Mouse (Mus musculus) cortical plate, adult 2 months (tissue): ENCODE results near the gene Cfi. TPM values are rescaled to one million over a fixed set of nuclear protein-coding genes. Genes with fewer than 3 reads are reported as not detected.

Source experiments
- H3K27ac ChIP-seq: fragments of 200-500 bp; 2 replicates; pipeline ENCODE4 v1.5.1; 2012; ENCODE audit warnings: low read length, control low read depth, inconsistent platforms; ENCODE audit not compliant: insufficient read depth
- H3K4me1 ChIP-seq: fragments of 200-500 bp; 2 replicates; pipeline ENCODE4 v1.6.1; 2011; ENCODE audit warnings: low read length; ENCODE audit not compliant: control insufficient read depth, insufficient read depth
- H3K4me3 ChIP-seq: fragments of 200-500 bp; 2 replicates; pipeline ENCODE4 v1.5.1; 2011; ENCODE audit warnings: mild to moderate bottlenecking, low read length, control low read depth; ENCODE audit not compliant: insufficient read depth
- CTCF ChIP-seq: fragments of 200-500 bp; IDR thresholded peaks from 2 replicates; pipeline ENCODE4 v1.5.1; 2011; ENCODE audit warnings: mild to moderate bottlenecking, control low read depth, low read length; ENCODE audit not compliant: insufficient read depth; ENCODE audit errors: extremely low read depth
- POLR2A ChIP-seq: fragments of 200-500 bp; IDR thresholded peaks from 2 replicates; pipeline ENCODE4 v1.6.1; 2011; ENCODE audit warnings: mild to moderate bottlenecking, low read length, control low read depth; ENCODE audit not compliant: insufficient read depth; ENCODE audit errors: extremely low read depth
- polyA plus RNA-seq: library from polyadenylated mRNA; depleted of rRNA; stranded (reverse); fragments of >200 nt; gene quantifications from 2 replicates; pipeline ENCODE4 v1.2.3, GENCODE M21; 2012

The Cfi gene
- polyA plus RNA-seq, 1 experiment: not detected

DNA sequence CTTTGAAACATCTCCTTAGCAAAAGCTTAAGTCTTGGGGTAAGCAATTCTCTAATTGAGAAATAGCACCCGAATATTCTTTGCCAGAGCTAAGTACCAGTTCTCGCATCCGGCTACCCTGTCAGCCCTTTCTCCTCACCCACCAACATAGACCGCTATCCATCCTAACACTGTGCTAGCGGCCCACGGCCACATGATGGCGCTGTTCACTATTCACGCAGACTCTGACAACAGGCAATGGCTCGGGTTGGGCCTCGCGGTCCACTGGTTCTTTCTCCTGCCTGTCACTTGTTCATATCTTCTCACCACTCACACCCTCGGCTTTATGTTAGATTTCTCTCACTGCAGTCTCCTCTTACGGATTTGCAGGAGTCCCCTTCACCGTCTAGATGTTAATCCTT is 28.0 kb downstream of the Cfi start:
- no peak for TF ChIP-seq POLR2A
- TF ChIP-seq CTCF: peak; percentile 36
- no peak overlapping the region for H3K27ac ChIP-seq
- H3K4me3 ChIP-seq: no peak overlapping the region
- no peaks in the 10 kb centered on the region for H3K4me1 ChIP-seq

- peaks cover 1% of the 10 kb centered on the region; the same call in 1 of the 2 replicates for H3K4me1 ChIP-seq
- H3K27ac ChIP-seq: no peak overlapping the region
- TF ChIP-seq POLR2A (no peak), CTCF (no peak)
- no peak overlapping the region for H3K4me3 ChIP-seq
Observed at GRCm38 (mm10) chr3:129877327-129877726, 41.6 kb downstream of the Cfi start.

DNA sequence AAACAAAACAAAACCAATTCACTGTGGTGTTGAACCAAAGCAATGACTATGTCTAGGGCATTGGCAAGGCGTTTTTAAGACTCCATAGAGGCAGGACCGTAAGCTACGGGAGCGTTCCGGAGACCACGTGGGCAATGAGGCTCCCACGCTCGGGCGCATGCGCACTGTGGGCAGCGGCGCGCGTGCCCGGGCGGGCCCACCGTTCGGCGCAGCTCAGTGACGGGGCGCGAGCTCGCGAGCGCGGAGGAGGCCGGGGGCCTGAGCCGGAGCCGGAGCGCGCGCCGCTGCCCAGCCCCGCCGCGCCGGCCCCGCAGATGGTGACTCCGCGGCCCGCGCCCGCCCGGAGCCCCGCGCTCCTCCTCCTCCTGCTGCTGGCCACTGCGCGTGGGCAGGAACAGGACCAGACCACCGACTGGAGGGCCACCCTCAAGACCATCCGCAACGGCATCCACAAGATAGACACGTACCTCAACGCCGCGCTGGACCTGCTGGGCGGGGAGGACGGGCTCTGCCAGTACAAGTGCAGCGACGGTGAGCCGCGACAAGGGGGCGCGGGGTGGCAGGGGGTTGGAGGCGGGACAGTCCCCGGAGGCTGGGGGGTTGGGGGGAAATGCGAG is 42.8 kb downstream of the Cfi start, which contains the start of gene Pla2g12a:
Gene Pla2g12a, plus strand, starts transcription at position 202 of the 617 bp plus-strand sequence.
- H3K4me1 ChIP-seq: peaks cover 1% of the 10 kb centered on the region; the same call in 1 of the 2 replicates
- H3K27ac ChIP-seq: no peak within 1 kb of the TSS; the same call in 1 of the 2 replicates
- peak within 1 kb of the TSS; percentile 99 for H3K4me3 ChIP-seq
- TF ChIP-seq CTCF: no peak
- peak; percentile 71 for TF ChIP-seq POLR2A

DNA sequence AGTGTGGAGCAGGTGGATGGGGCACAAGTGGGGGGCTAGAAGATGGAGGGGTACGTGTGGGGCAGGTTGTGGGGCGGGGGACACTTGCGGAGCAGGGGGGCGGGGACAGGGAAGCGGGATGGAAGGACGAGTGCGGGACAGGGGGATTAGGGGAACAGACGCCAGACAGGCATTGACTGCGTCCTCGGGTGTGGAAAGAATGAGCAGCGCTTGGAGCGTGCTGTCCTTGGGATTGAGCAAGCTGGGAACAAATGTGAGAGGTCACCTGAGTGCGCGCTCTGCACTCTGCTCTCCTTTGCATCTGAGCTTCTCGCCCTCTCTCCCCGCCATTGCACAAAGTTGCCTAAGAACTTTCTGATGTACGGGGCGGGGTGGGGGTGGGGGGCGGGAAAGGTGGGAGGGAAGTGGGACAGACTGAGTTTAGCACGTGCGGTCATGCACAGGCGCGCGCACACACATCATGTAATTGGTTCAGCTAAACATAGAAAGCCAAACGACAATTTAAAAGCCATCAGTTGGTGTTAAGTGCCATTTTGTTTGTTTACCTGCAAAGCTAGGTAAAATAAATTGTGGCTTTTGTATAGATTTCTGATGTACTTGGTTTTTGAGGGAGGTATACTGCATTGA is 43.6 kb downstream of the Cfi start:
- H3K27ac ChIP-seq: no peak overlapping the region
- no peak for TF ChIP-seq CTCF
- TF ChIP-seq POLR2A: no peak
- peaks cover 1% of the 10 kb centered on the region; the same call in 1 of the 2 replicates for H3K4me1 ChIP-seq
- H3K4me3 ChIP-seq: peak overlapping the region; percentile 99

GRCm38 (mm10) chr3:129879913-129880312 is 44.2 kb downstream of the Cfi start:
- 0 out of 2 replicates have a peak overlapping the region, but pooled peaks have one; percentile 99 for H3K4me3 ChIP-seq
- no peak overlapping the region for H3K27ac ChIP-seq
- peaks cover 1% of the 10 kb centered on the region; the same call in 1 of the 2 replicates for H3K4me1 ChIP-seq
- TF ChIP-seq CTCF: no peak
- no peak for TF ChIP-seq POLR2A

DNA sequence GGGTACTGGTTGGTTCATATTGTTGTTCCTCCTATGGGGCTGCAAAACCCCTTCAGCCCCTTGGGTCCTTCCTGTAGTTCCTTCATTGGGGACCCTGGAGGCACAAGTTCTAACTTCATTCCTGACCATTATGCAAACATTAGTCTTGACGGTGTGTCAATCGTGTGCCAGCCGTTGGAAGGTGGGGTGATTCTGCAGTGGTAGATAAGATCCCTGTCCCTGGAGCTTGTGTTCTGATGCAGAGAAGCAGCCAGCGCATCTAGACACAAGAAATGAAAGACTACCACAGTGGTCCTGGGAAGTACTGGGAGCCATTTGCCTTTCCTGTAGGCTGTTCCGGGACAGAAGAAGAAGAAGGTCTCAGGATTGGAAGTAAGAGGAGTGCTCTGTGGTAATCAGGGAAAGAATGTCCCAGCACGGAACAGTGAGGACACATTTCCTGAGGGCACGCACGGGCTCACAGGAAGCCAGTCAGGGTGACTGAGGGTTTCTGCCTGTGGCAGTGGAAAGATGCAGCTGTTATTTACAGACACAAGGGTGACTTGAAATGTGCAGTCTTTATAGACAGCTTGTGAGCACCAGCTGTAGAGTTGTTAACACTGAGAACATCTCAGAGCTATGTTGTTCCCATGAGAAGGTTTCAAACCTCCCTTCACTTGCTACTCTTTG is 45.4 kb downstream of the Cfi start:
- TF ChIP-seq POLR2A: no peak
- TF ChIP-seq CTCF: no peak
- Histone ChIP-seq H3K27ac (no peak overlapping the region), H3K4me3 (no peak overlapping the region), H3K4me1 (peaks cover 1% of the 10 kb centered on the region; the same call in 1 of the 2 replicates)

- H3K4me3 ChIP-seq: no peak overlapping the region
- no peaks in the 10 kb centered on the region for H3K4me1 ChIP-seq
- TF ChIP-seq CTCF: no peak
- no peak for TF ChIP-seq POLR2A
- no peak overlapping the region for H3K27ac ChIP-seq
Observed at GRCm38 (mm10) chr3:129885577-129885976, 49.9 kb downstream of the Cfi start.

DNA sequence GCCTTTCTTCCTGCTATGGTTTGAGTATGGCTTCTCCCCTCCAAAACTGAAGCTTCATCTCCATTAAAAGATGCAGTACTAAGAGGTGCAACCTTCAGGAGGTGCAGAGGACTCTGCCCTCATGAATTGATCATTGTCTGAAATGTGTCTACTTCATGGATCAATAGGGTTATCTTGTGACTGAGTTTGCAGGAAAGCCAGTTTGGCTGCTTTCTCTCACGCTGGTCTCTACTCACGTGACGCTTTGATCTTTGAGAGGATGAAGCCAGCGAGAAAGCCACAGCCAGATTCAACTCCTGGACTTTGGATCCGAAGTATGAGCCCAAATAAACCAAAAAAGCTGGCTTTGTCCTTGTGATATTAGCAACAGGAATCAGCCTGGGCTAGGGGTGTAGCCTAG is 50.7 kb downstream of the Cfi start:
- TF ChIP-seq CTCF: no peak
- no peak for TF ChIP-seq POLR2A
- H3K4me3 ChIP-seq: no peak overlapping the region
- H3K27ac ChIP-seq: no peak overlapping the region
- H3K4me1 ChIP-seq: no peaks in the 10 kb centered on the region

GRCm38 (mm10) chr3:129887779-129888517 is 52.3 kb downstream of the Cfi start:
- no peak for TF ChIP-seq POLR2A
- TF ChIP-seq CTCF: no peak
- Histone ChIP-seq H3K4me3 (no peak overlapping the region), H3K27ac (no peak overlapping the region), H3K4me1 (no peaks in the 10 kb centered on the region)
